Mouse (Mus musculus): ENCODE results near the gene Fam189a2. TPM values are rescaled to one million over a fixed set of nuclear protein-coding genes. Genes with fewer than 3 reads are reported as not detected.

Gene Fam189a2
- total and polyA plus RNA-seq, 3 experiments: 0.11 TPM; not detected in 2

DNA sequence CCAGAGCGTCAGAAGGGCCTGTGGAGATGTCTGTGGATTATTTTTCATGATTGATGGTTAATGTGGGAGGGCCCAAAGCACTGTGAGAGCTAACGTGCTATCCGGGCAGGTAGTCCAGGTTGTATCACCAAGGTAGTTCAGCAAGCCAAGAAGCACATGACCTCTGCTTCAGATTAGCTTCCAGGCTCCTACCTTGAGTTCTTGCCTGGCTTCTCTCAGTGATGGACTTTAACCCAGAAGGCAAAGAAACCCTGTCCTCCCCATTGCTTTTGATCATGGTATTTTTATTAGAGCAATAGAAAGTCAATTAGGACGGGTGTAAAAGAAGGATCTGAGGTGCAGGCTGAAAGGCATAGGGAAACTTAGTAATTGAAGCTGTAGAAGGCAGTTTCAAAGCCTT lies 32.8 kb upstream of the Fam189a2 start:
- Histone ChIP-seq H3K4me3 (ENCODE audit: low read depth, low read length) (no peak overlapping the region), H3K4me1 (ENCODE audit: insufficient read depth, low read depth, low read length) (no peaks in the 10 kb centered on the region), H3K27me3 (ENCODE audit: insufficient read depth, low read length) (no peaks in the 10 kb centered on the region), H3K36me3 (replicated peaks) (no peaks in the 10 kb centered on the region), H3K9me3 (replicated peaks) (no peaks in the 10 kb centered on the region)
- DNase-seq (ENCODE audit: low spot score) (no peak), ATAC-seq (ENCODE audit: extremely low read depth, insufficient number of reproducible peaks, low FRiP score, poor library complexity, severe bottlenecking) (no peak)
- TF ChIP-seq CTCF (IDR thresholded peaks at IDR 0.05; ENCODE audit: low read depth, low read length) (no peak), TAL1 (conservative IDR thresholded peaks at IDR 0.05; ENCODE audit: low read depth, low read length) (no peak), GATA2 (IDR thresholded peaks at IDR 0.05; ENCODE audit: borderline replicate concordance, low read depth, low read length) (no peak), GATA1 (IDR thresholded peaks at IDR 0.05; ENCODE audit: borderline replicate concordance, low read length) (no peak), POLR2AphosphoS5 (IDR thresholded peaks at IDR 0.05; ENCODE audit: insufficient replicate concordance, low read depth, low read length) (no peak)

DNA sequence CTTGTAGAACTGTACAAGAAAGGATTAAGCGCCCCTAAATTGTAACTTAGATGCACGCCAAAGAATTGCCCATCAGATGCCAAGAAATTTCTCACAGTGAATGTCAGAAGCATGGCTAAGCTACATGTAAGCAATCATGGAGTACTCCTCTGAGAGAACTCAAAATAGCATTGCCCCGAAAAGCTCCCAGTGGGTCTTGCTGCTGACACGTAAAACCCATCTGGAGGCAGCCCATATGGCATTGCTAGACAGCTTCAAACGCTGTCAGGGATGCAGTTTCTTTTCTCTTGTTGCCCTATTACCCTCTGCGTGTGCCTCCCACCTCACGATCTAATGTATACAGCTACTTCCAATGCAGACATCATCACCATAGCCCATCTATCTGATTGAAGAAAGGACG lies 28.0 kb upstream of the Fam189a2 start:
- Histone ChIP-seq H3K27me3 (ENCODE audit: insufficient read depth, low read length) (no peaks in the 10 kb centered on the region), H3K4me1 (ENCODE audit: insufficient read depth, low read depth, low read length) (no peaks in the 10 kb centered on the region), H3K9me3 (replicated peaks) (no peaks in the 10 kb centered on the region), H3K4me3 (ENCODE audit: low read depth, low read length) (no peak overlapping the region), H3K36me3 (replicated peaks) (no peaks in the 10 kb centered on the region)
- ATAC-seq (ENCODE audit: extremely low read depth, insufficient number of reproducible peaks, low FRiP score, poor library complexity, severe bottlenecking) (no peak), DNase-seq (ENCODE audit: low spot score) (no peak)
- TF ChIP-seq GATA2 (IDR thresholded peaks at IDR 0.05; ENCODE audit: borderline replicate concordance, low read depth, low read length): no peak

DNA sequence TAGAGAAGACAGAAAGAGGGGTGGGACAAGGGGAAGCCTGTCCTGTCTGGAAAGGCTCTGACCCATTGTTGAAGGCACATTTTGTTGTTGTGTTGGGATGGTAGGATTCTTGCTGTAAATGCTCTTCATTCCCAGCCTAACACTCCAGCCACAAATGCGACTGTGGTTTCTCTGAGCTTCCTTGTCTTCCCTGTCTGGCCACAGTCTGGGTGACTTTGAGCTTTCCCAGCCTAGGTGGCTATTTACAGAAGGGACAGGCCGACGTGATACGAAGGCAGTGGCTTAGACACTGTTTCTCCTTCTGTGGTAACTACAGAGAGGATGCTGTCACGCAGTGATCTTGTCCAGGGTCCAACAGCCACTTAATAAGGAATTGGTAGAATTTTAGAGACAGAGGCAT lies 27.2 kb upstream of the Fam189a2 start:
- Histone ChIP-seq H3K4me1 (ENCODE audit: insufficient read depth, low read depth, low read length) (no peaks in the 10 kb centered on the region), H3K9me3 (replicated peaks) (no peaks in the 10 kb centered on the region)

DNA sequence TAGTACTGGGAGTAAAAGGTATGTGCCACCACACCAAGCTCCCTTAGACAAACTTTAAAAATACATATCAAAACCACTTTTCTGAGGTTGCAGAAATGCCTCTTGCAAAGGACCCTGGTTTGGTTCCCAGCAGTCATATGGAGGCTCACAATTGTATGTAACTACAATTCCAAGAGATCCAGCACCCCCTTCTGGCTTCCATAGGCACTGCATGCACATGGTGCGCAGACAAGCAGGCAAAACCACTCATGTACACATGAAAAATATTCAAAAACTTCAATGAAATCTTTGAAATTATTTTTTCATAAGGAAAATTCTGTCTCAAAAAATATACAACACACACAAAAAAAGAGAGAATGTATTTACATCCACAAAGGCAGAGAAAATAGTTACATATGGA lies 26.1 kb upstream of the Fam189a2 start:
- H3K27me3 ChIP-seq (ENCODE audit: insufficient read depth, low read length): no peaks in the 10 kb centered on the region
- H3K36me3 ChIP-seq (replicated peaks): no peaks in the 10 kb centered on the region
- TF ChIP-seq GATA1 (IDR thresholded peaks at IDR 0.05; ENCODE audit: borderline replicate concordance, low read length): no peak
- TF ChIP-seq GATA2 (IDR thresholded peaks at IDR 0.05; ENCODE audit: borderline replicate concordance, low read depth, low read length): no peak
- TF ChIP-seq CTCF (IDR thresholded peaks at IDR 0.05; ENCODE audit: low read depth, low read length): no peak
- H3K4me1 ChIP-seq (ENCODE audit: insufficient read depth, low read depth, low read length): no peaks in the 10 kb centered on the region
- H3K4me3 ChIP-seq (ENCODE audit: low read depth, low read length): no peak overlapping the region
- no peak for ATAC-seq (ENCODE audit: extremely low read depth, insufficient number of reproducible peaks, low FRiP score, poor library complexity, severe bottlenecking)
- no peak for DNase-seq (ENCODE audit: low spot score)
- no peaks in the 10 kb centered on the region for H3K9me3 ChIP-seq (replicated peaks)

More for the DNA sequence above, 27.2 kb upstream of the Fam189a2 start:
- ATAC-seq (ENCODE audit: extremely low read depth, insufficient number of reproducible peaks, low FRiP score, poor library complexity, severe bottlenecking): no peak
- TF ChIP-seq CTCF (IDR thresholded peaks at IDR 0.05; ENCODE audit: low read depth, low read length) (no peak), POLR2AphosphoS5 (IDR thresholded peaks at IDR 0.05; ENCODE audit: insufficient replicate concordance, low read depth, low read length) (no peak), TAL1 (conservative IDR thresholded peaks at IDR 0.05; ENCODE audit: low read depth, low read length) (no peak), GATA1 (IDR thresholded peaks at IDR 0.05; ENCODE audit: borderline replicate concordance, low read length) (no peak), GATA2 (IDR thresholded peaks at IDR 0.05; ENCODE audit: borderline replicate concordance, low read depth, low read length) (no peak)
- Histone ChIP-seq H3K27me3 (ENCODE audit: insufficient read depth, low read length) (no peaks in the 10 kb centered on the region), H3K36me3 (replicated peaks) (no peaks in the 10 kb centered on the region), H3K4me3 (ENCODE audit: low read depth, low read length) (no peak overlapping the region)
- no peak for DNase-seq (ENCODE audit: low spot score)

DNA sequence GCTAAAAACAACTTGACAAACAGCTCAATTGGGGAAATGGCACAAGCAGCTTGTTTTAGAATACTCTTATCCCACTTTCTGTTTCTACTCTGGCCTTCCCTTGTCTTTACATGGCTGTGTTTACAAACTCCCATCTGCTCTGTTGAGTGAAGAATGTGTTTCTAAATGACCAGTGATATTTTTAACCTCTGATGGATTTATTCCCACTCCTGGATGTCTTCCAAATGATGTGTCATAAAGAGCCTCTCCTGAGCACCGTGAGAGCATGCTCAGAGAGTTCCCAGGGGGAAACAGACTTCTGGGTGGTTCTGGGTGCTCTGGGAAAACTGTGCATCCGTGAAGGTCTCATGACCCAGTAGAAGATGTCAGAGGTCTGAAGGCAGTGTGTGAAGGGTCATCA lies 24.1 kb upstream of the Fam189a2 start:
- TF ChIP-seq CTCF (IDR thresholded peaks at IDR 0.05; ENCODE audit: low read depth, low read length): no peak
- no peak for TF ChIP-seq POLR2AphosphoS5 (IDR thresholded peaks at IDR 0.05; ENCODE audit: insufficient replicate concordance, low read depth, low read length)
- no peak for TF ChIP-seq GATA1 (IDR thresholded peaks at IDR 0.05; ENCODE audit: borderline replicate concordance, low read length)
- no peak for TF ChIP-seq TAL1 (conservative IDR thresholded peaks at IDR 0.05; ENCODE audit: low read depth, low read length)
- TF ChIP-seq GATA2 (IDR thresholded peaks at IDR 0.05; ENCODE audit: borderline replicate concordance, low read depth, low read length): no peak
- ATAC-seq (ENCODE audit: extremely low read depth, insufficient number of reproducible peaks, low FRiP score, poor library complexity, severe bottlenecking): no peak
- H3K9me3 ChIP-seq (replicated peaks): no peaks in the 10 kb centered on the region
- H3K36me3 ChIP-seq (replicated peaks): no peaks in the 10 kb centered on the region
- DNase-seq (ENCODE audit: low spot score): no peak
- no peak overlapping the region for H3K4me3 ChIP-seq (ENCODE audit: low read depth, low read length)
- H3K4me1 ChIP-seq (ENCODE audit: insufficient read depth, low read depth, low read length): no peaks in the 10 kb centered on the region
- H3K27me3 ChIP-seq (ENCODE audit: insufficient read depth, low read length): no peaks in the 10 kb centered on the region

DNA sequence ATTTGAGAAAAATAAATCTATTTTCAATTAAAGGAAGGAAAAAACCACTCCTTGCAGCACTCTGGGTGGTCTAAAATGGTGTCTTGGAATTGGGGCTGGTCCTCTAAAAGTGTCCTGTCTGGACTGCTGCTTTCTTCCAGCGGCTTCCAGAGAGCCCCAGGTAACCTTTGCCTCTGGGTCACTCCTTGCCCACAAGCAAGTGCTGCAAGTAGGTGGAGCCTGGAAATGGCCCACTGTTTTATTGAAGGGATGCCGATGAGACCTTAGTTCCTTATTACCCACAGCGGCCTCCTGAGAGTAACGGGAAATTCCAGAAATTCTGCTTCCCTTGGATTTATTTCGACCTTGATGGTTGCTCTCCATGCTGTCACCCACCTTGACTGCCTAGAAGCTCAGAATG lies 23.4 kb upstream of the Fam189a2 start:
- Histone ChIP-seq H3K27me3 (ENCODE audit: insufficient read depth, low read length) (no peaks in the 10 kb centered on the region), H3K4me3 (ENCODE audit: low read depth, low read length) (no peak overlapping the region), H3K4me1 (ENCODE audit: insufficient read depth, low read depth, low read length) (no peaks in the 10 kb centered on the region), H3K9me3 (replicated peaks) (no peaks in the 10 kb centered on the region), H3K36me3 (replicated peaks) (no peaks in the 10 kb centered on the region)
- DNase-seq (ENCODE audit: low spot score) (no peak), ATAC-seq (ENCODE audit: extremely low read depth, insufficient number of reproducible peaks, low FRiP score, poor library complexity, severe bottlenecking) (no peak)
- TF ChIP-seq TAL1 (conservative IDR thresholded peaks at IDR 0.05; ENCODE audit: low read depth, low read length) (no peak), GATA1 (IDR thresholded peaks at IDR 0.05; ENCODE audit: borderline replicate concordance, low read length) (no peak), GATA2 (IDR thresholded peaks at IDR 0.05; ENCODE audit: borderline replicate concordance, low read depth, low read length) (no peak), POLR2AphosphoS5 (IDR thresholded peaks at IDR 0.05; ENCODE audit: insufficient replicate concordance, low read depth, low read length) (no peak), CTCF (IDR thresholded peaks at IDR 0.05; ENCODE audit: low read depth, low read length) (no peak)

DNA sequence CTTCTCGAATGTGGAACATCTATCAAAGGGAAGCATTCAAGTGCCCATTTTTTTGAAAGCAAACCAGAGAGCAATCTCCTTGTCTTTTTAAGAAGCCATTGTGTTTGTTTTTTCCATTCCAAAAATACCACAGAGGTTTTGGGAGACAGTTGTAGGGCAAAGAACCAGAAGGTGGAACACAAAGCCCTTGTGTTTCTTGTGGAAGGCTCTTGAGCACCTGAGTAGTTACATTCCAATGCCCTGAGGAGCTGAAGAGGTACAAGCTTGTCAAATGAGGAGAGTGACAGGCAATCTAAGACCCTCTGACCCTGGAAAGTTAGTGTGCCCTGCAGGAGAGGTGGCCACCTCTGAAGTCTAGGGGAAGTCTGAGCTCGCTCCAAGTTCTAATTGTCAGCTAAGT lies 19.7 kb upstream of the Fam189a2 start:
- Histone ChIP-seq H3K36me3 (replicated peaks) (no peaks in the 10 kb centered on the region), H3K9me3 (replicated peaks) (no peaks in the 10 kb centered on the region), H3K4me3 (ENCODE audit: low read depth, low read length) (no peak overlapping the region), H3K27me3 (ENCODE audit: insufficient read depth, low read length) (0 out of 2 replicates have a peak, but pooled peaks cover 3% of the 10 kb centered on the region), H3K4me1 (ENCODE audit: insufficient read depth, low read depth, low read length) (no peaks in the 10 kb centered on the region)
- ATAC-seq (ENCODE audit: extremely low read depth, insufficient number of reproducible peaks, low FRiP score, poor library complexity, severe bottlenecking) (no peak), DNase-seq (ENCODE audit: low spot score) (no peak)
- no peak for TF ChIP-seq GATA2 (IDR thresholded peaks at IDR 0.05; ENCODE audit: borderline replicate concordance, low read depth, low read length)
- TF ChIP-seq CTCF (IDR thresholded peaks at IDR 0.05; ENCODE audit: low read depth, low read length): no peak
- no peak for TF ChIP-seq POLR2AphosphoS5 (IDR thresholded peaks at IDR 0.05; ENCODE audit: insufficient replicate concordance, low read depth, low read length)
- no peak for TF ChIP-seq TAL1 (conservative IDR thresholded peaks at IDR 0.05; ENCODE audit: low read depth, low read length)
